8 mouse cellular contexts compared by ENCODE assay signal in the genomic region with DNA sequence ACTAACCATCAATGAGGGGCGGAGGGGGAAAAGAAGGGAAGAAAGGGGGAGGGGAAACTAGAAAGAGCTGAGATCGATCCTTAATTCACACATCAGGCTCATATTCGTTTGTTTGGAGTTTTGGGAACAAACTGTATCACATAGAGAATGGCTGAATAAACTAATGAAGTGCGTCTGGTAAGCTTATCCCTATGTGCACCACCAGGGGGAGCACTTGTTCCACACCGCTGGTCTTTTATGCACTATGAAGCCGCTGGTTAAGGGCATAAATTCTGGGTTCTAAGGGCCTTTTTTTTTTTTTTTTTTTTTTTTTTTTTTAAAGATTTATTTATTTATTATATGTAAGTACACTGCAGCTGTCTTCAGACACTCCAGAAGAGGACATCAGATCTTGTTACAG. TPM values are rescaled to one million over a fixed set of nuclear protein-coding genes. Genes with fewer than 3 reads are reported as not detected.
DNase-seq lines count a peak whose midpoint lies in the region; ATAC-seq and TF ChIP-seq lines count a peak whose summit lies in the region.

No protein-coding gene starts in this region.

- WGBS in embryonic facial prominence, embryonic 11.5 days = 17% methylated on average over 6 of the region's 6 CpGs
- WGBS in hindbrain, embryonic 11.5 days = 28% methylated on average over 6 of the region's 6 CpGs
- 22% methylated on average over 6 of the region's 6 CpGs for WGBS in limb, embryonic 11.5 days
- 16% methylated on average over 6 of the region's 6 CpGs for WGBS in midbrain, postnatal 0 days

- no peak overlapping the region for H3K27ac ChIP-seq in testis, adult 2 months (ENCODE audit: control insufficient read depth, insufficient read depth, low read depth, low read length)
- no peak overlapping the region for H3K27ac ChIP-seq in embryonic facial prominence, embryonic 11.5 days (replicated peaks; ENCODE audit: low read depth, low read length)
- no peak overlapping the region for H3K27ac ChIP-seq in hindbrain, embryonic 11.5 days (ENCODE audit: low read depth, low read length)
- H3K27ac ChIP-seq in limb, embryonic 11.5 days (replicated peaks; ENCODE audit: low read depth, low read length) = no peak overlapping the region
- no peak overlapping the region for H3K27ac ChIP-seq in midbrain, postnatal 0 days (ENCODE audit: low read depth, low read length)

- peaks cover 2% of the 10 kb centered on the region for H3K4me1 ChIP-seq in testis, adult 2 months (ENCODE audit: control insufficient read depth, insufficient read depth, low read length)
- no peaks in the 10 kb centered on the region for H3K4me1 ChIP-seq in embryonic facial prominence, embryonic 11.5 days (ENCODE audit: control insufficient read depth, insufficient read depth, low read length)
- no peaks in the 10 kb centered on the region; the same call in 1 of the 2 replicates for H3K4me1 ChIP-seq in hindbrain, embryonic 11.5 days (replicated peaks; ENCODE audit: control insufficient read depth, insufficient read depth, low read length)
- H3K4me1 ChIP-seq in limb, embryonic 11.5 days (ENCODE audit: control insufficient read depth, insufficient read depth, low read length) = no peaks in the 10 kb centered on the region
- H3K4me1 ChIP-seq in midbrain, postnatal 0 days (ENCODE audit: insufficient read depth, low read length) = no peaks in the 10 kb centered on the region

- TF ChIP-seq CTCF in testis, adult 2 months (IDR thresholded peaks at IDR 0.05; ENCODE audit: control insufficient read depth, insufficient read depth, insufficient replicate concordance, low read depth, low read length) = peak; percentile 43; the same call in 1 of the 2 replicates
- peak; percentile 83 for TF ChIP-seq CTCF in midbrain, postnatal 0 days (IDR thresholded peaks at IDR 0.05)

- H3K4me3 ChIP-seq in testis, adult 2 months (ENCODE audit: control insufficient read depth, low read depth, low read length) = no peak overlapping the region
- H3K4me3 ChIP-seq in embryonic facial prominence, embryonic 11.5 days (ENCODE audit: low read depth, low read length) = no peak overlapping the region
- no peak overlapping the region for H3K4me3 ChIP-seq in hindbrain, embryonic 11.5 days (ENCODE audit: low read depth, low read length)
- no peak overlapping the region for H3K4me3 ChIP-seq in limb, embryonic 11.5 days (ENCODE audit: low read depth, low read length)
- no peak overlapping the region for H3K4me3 ChIP-seq in midbrain, postnatal 0 days (ENCODE audit: low read depth, low read length)

- no peak for ATAC-seq in embryonic facial prominence, embryonic 11.5 days (replicated peaks; ENCODE audit: insufficient number of reproducible peaks, low FRiP score, low TSS enrichment, low read depth)
- peak; percentile 48 for ATAC-seq in hindbrain, embryonic 11.5 days (ENCODE audit: low FRiP score)
- peak; percentile 40; the same call in 1 of the 2 replicates for ATAC-seq in limb, embryonic 11.5 days (ENCODE audit: insufficient number of reproducible peaks, low FRiP score, low TSS enrichment, low read depth)
- ATAC-seq in midbrain, postnatal 0 days (ENCODE audit: low FRiP score) = peak; percentile 22; the same call in 1 of the 2 replicates

- H3K36me3 ChIP-seq in testis, adult 2 months (ENCODE audit: control insufficient read depth, insufficient read depth, low read length) = no peaks in the 10 kb centered on the region
- no peaks in the 10 kb centered on the region for H3K36me3 ChIP-seq in embryonic facial prominence, embryonic 11.5 days (replicated peaks; ENCODE audit: control insufficient read depth, insufficient read depth, low read depth, low read length)
- H3K36me3 ChIP-seq in hindbrain, embryonic 11.5 days (ENCODE audit: control insufficient read depth, insufficient read depth, low read length) = no peaks in the 10 kb centered on the region
- H3K36me3 ChIP-seq in limb, embryonic 11.5 days (ENCODE audit: control insufficient read depth, insufficient read depth, low read length) = no peaks in the 10 kb centered on the region
- H3K36me3 ChIP-seq in midbrain, postnatal 0 days (ENCODE audit: insufficient read depth, low read length) = no peaks in the 10 kb centered on the region

- no peaks in the 10 kb centered on the region for H3K9me3 ChIP-seq in embryonic facial prominence, embryonic 11.5 days (replicated peaks; ENCODE audit: control insufficient read depth, low read length)
- no peaks in the 10 kb centered on the region for H3K9me3 ChIP-seq in hindbrain, embryonic 11.5 days (ENCODE audit: control insufficient read depth, low read length)
- no peaks in the 10 kb centered on the region for H3K9me3 ChIP-seq in limb, embryonic 11.5 days (ENCODE audit: control insufficient read depth, low read length)
- H3K9me3 ChIP-seq in midbrain, postnatal 0 days (ENCODE audit: low read length) = no peaks in the 10 kb centered on the region

- no peak overlapping the region for H3K9ac ChIP-seq in embryonic facial prominence, embryonic 11.5 days (replicated peaks; ENCODE audit: low read length)
- no peak overlapping the region for H3K9ac ChIP-seq in hindbrain, embryonic 11.5 days (ENCODE audit: low read depth, low read length)
- no peak overlapping the region for H3K9ac ChIP-seq in limb, embryonic 11.5 days (ENCODE audit: low read length)
- H3K9ac ChIP-seq in midbrain, postnatal 0 days (replicated peaks; ENCODE audit: low read length, poor library complexity, severe bottlenecking) = no peak overlapping the region

- TF ChIP-seq POLR2A in testis, adult 2 months (IDR thresholded peaks at IDR 0.05; ENCODE audit: control insufficient read depth, low read depth, low read length) = no peak

- no peak overlapping the region for H3K4me2 ChIP-seq in embryonic facial prominence, embryonic 11.5 days (ENCODE audit: low read depth, low read length)
- H3K4me2 ChIP-seq in hindbrain, embryonic 11.5 days (replicated peaks; ENCODE audit: low read depth, low read length) = no peak overlapping the region
- H3K4me2 ChIP-seq in limb, embryonic 11.5 days (ENCODE audit: low read depth, severe bottlenecking) = no peak overlapping the region
- no peak overlapping the region for H3K4me2 ChIP-seq in midbrain, postnatal 0 days (ENCODE audit: low read depth, low read length, poor library complexity, severe bottlenecking)

- DNase-seq in testis, postnatal 14 days (ENCODE audit: low spot score) = no peak
- peak; percentile 66 for DNase-seq in adrenal gland, postnatal 25 days
- DNase-seq in embryonic facial prominence, embryonic 11.5 days (ENCODE audit: low spot score) = peak; percentile 86
- DNase-seq in hindbrain, embryonic 11.5 days (ENCODE audit: low spot score) = peak; percentile 85
- peak; percentile 82 for DNase-seq in limb, embryonic 11.5 days (ENCODE audit: low spot score)
- DNase-seq in midbrain, postnatal 0 days (ENCODE audit: low spot score) = peak; percentile 86
- DNase-seq in thymus, postnatal 4 days = peak; percentile 78

- no peaks in the 10 kb centered on the region for H3K27me3 ChIP-seq in testis, adult 2 months (ENCODE audit: control insufficient read depth, insufficient read depth, low read length)
- H3K27me3 ChIP-seq in embryonic facial prominence, embryonic 11.5 days (ENCODE audit: control insufficient read depth, insufficient read depth, low read length) = no peaks in the 10 kb centered on the region
- no peaks in the 10 kb centered on the region; the same call in 1 of the 2 replicates for H3K27me3 ChIP-seq in hindbrain, embryonic 11.5 days (ENCODE audit: control insufficient read depth, insufficient read depth, low read length)
- H3K27me3 ChIP-seq in limb, embryonic 11.5 days (ENCODE audit: control insufficient read depth, insufficient read depth, low read length) = no peaks in the 10 kb centered on the region
- no peaks in the 10 kb centered on the region for H3K27me3 ChIP-seq in midbrain, postnatal 0 days (ENCODE audit: insufficient read depth, low read length)

RNA-seq across cellular contexts. Expression of gene Mapkapk2, which starts 18.3 kb away (rescaled TPM):
- 13.2 and 14.7 TPM in 2 replicates for polyA plus RNA-seq in testis, adult 2 months (2012; rRNA removed)
- total RNA-seq in adrenal gland, postnatal 25 days (2021) = 134 and 159 TPM in 2 replicates
- 44.7 and 45.7 TPM in 2 replicates for polyA plus RNA-seq in embryonic facial prominence, embryonic 11.5 days (2014; fragmentation: Nextera tagmentation; extraction: Ambion mirVana)
- 39.8 and 43.7 TPM in 2 replicates for polyA plus RNA-seq in hindbrain, embryonic 11.5 days (2014; fragmentation: Nextera tagmentation; extraction: Ambion mirVana)
- 43.5 and 47.6 TPM in 2 replicates for polyA plus RNA-seq in limb, embryonic 11.5 days (2014; fragmentation: Nextera tagmentation; extraction: Ambion mirVana)
- 44.2 and 48.1 TPM in 2 replicates for total RNA-seq in midbrain, postnatal 0 days (2014; rRNA removed)
- 13.7 and 13.8 TPM in 2 replicates for polyA plus RNA-seq in midbrain, postnatal 0 days (2015; fragmentation: Nextera tagmentation; extraction: Ambion mirVana)

RNA-seq across cellular contexts. Expression of gene Dyrk3, which starts 22.2 kb away (rescaled TPM):
- 102 and 113 TPM in 2 replicates for polyA plus RNA-seq in testis, adult 2 months (2012; rRNA removed)
- 4.9 and 5.4 TPM in 2 replicates for total RNA-seq in adrenal gland, postnatal 25 days (2021)
- polyA plus RNA-seq in embryonic facial prominence, embryonic 11.5 days (2014; fragmentation: Nextera tagmentation; extraction: Ambion mirVana) = 6.5 and 7.3 TPM in 2 replicates
- 10.6 and 11.6 TPM in 2 replicates for polyA plus RNA-seq in hindbrain, embryonic 11.5 days (2014; fragmentation: Nextera tagmentation; extraction: Ambion mirVana)
- 4.2 and 5.7 TPM in 2 replicates for polyA plus RNA-seq in limb, embryonic 11.5 days (2014; fragmentation: Nextera tagmentation; extraction: Ambion mirVana)
- total RNA-seq in midbrain, postnatal 0 days (2014; rRNA removed) = 10.6 and 12.0 TPM in 2 replicates
- polyA plus RNA-seq in midbrain, postnatal 0 days (2015; fragmentation: Nextera tagmentation; extraction: Ambion mirVana) = 13.0 and 13.4 TPM in 2 replicates

RNA-seq across cellular contexts. Expression of gene Eif2d, which starts 37.0 kb away (rescaled TPM):
- polyA plus RNA-seq in testis, adult 2 months (2012; rRNA removed) = 18.1 and 18.4 TPM in 2 replicates
- total RNA-seq in adrenal gland, postnatal 25 days (2021) = 46.7 and 48.9 TPM in 2 replicates
- polyA plus RNA-seq in embryonic facial prominence, embryonic 11.5 days (2014; fragmentation: Nextera tagmentation; extraction: Ambion mirVana) = 63.6 and 66.9 TPM in 2 replicates
- polyA plus RNA-seq in hindbrain, embryonic 11.5 days (2014; fragmentation: Nextera tagmentation; extraction: Ambion mirVana) = 53.3 and 54.4 TPM in 2 replicates
- 70.3 and 72.3 TPM in 2 replicates for polyA plus RNA-seq in limb, embryonic 11.5 days (2014; fragmentation: Nextera tagmentation; extraction: Ambion mirVana)
- 29.2 and 32.3 TPM in 2 replicates for total RNA-seq in midbrain, postnatal 0 days (2014; rRNA removed)
- polyA plus RNA-seq in midbrain, postnatal 0 days (2015; fragmentation: Nextera tagmentation; extraction: Ambion mirVana) = 43.2 and 43.4 TPM in 2 replicates
